Mouse (Mus musculus) adipose tissue, adult 10 weeks (tissue): ENCODE results near the gene Styxl1. TPM values are rescaled to one million over a fixed set of nuclear protein-coding genes. Genes with fewer than 3 reads are reported as not detected.

ENCODE experiments used
- polyA plus RNA-seq: library from polyadenylated mRNA; stranded (reverse); fragments of 350-450 nt; fragmentation: Illumina TruSeq; extraction: RNeasy Lipid Tissue Mini Kit (QIAGEN cat#74804); gene quantifications from one replicate; pipeline ENCODE4 v1.2.3, GENCODE M21; 2014; ENCODE audit warnings: low read depth, low replicate concordance

The Styxl1 gene
- polyA plus RNA-seq = 3.8 TPM

GRCm38 (mm10) chr5:135777796-135778470 is at the start of gene Styxl1:
Styxl1 (minus strand) TSS chr5:135778385.

GRCm38 (mm10) chr5:135806555-135807262 is 28.5 kb upstream of the Styxl1 start, which contains the start of gene Srrm3:
Srrm3 (plus strand) TSS chr5:135806890.

GRCm38 (mm10) chr5:135778471-135779445 is 573 bp upstream of the Styxl1 start, which contains the start of gene Mdh2:
Mdh2 (plus strand) TSS chr5:135778480.

GRCm38 (mm10) chr5:135743741-135744609 is 34.2 kb downstream of the Styxl1 start, which contains the start of gene Tmem120a:
Tmem120a (minus strand) TSS chr5:135744448.

Other genes starting within 250 kb of the Styxl1 start
- gene Hip1, start 233.3 kb downstream of the Styxl1 start, polyA plus RNA-seq = 24.9 TPM
- not detected for gene Ccl26, start 214.8 kb downstream of the Styxl1 start, polyA plus RNA-seq
- 15.2 TPM for gene Ccl24, start 205.3 kb downstream of the Styxl1 start, polyA plus RNA-seq
- 32.3 TPM for gene Rhbdd2, start 145.8 kb downstream of the Styxl1 start, polyA plus RNA-seq
- gene Por, start 108.4 kb downstream of the Styxl1 start, polyA plus RNA-seq = 150 TPM
- 92.4 TPM for gene Tmem120a, start 33.9 kb downstream of the Styxl1 start, polyA plus RNA-seq
- 245 TPM for gene Mdh2, start 95 bp upstream of the Styxl1 start, polyA plus RNA-seq
- gene Srrm3, start 28.5 kb upstream of the Styxl1 start, polyA plus RNA-seq = not detected
- gene Hspb1, start 109.5 kb upstream of the Styxl1 start, polyA plus RNA-seq = 85.0 TPM
- 136 TPM for gene Ywhag, start 156.2 kb upstream of the Styxl1 start, polyA plus RNA-seq
- 7.0 TPM for gene Ssc4d, start 196.1 kb upstream of the Styxl1 start, polyA plus RNA-seq
- gene Zp3, start 201.7 kb upstream of the Styxl1 start, polyA plus RNA-seq = not detected
- gene Dtx2, start 216.4 kb upstream of the Styxl1 start, polyA plus RNA-seq = 29.3 TPM